Mouse (Mus musculus) kidney, embryonic 14.5 days (tissue): ENCODE results near the gene Nbl1. TPM values are rescaled to one million over a fixed set of nuclear protein-coding genes. Genes with fewer than 3 reads are reported as not detected.

Source experiments
- ATAC-seq: fragments of 200-750 bp; cut with Nextera tagmentation; 2 replicates; pipeline ENCODE4 v1.8.0; 2017; ENCODE audit warnings: moderate number of reproducible peaks, mild to moderate bottlenecking, moderate TSS enrichment, moderate library complexity; ENCODE audit not compliant: low FRiP score, low TSS enrichment
- H3K27ac ChIP-seq: fragments of 300-500 bp; sonication (generic); 2 replicates; pipeline ENCODE4 v1.5.1; 2014; ENCODE audit warnings: low read depth, mild to moderate bottlenecking, low read length, moderate library complexity, mixed read lengths
- H3K27me3 ChIP-seq: fragments of 300-500 bp; sonication (generic); 2 replicates; pipeline ENCODE4 v1.6.1; 2014; ENCODE audit warnings: mild to moderate bottlenecking, low read length; ENCODE audit not compliant: control insufficient read depth, insufficient read depth
- H3K36me3 ChIP-seq: fragments of 300-500 bp; sonication (generic); 2 replicates; pipeline ENCODE4 v1.6.1; 2014; ENCODE audit warnings: low read length, mixed read lengths; ENCODE audit not compliant: control insufficient read depth, insufficient read depth
- H3K4me1 ChIP-seq: fragments of 300-500 bp; sonication (generic); 2 replicates; pipeline ENCODE4 v1.6.1; 2014; ENCODE audit warnings: low read length, mixed read lengths; ENCODE audit not compliant: control insufficient read depth, insufficient read depth
- H3K4me2 ChIP-seq: fragments of 300-500 bp; sonication (generic); replicated peaks from 2 replicates; pipeline ENCODE4 v1.6.1; 2014; ENCODE audit warnings: low read depth, mild to moderate bottlenecking, low read length
- H3K4me3 ChIP-seq: fragments of 300-500 bp; sonication (generic); 2 replicates; pipeline ENCODE4 v1.5.1; 2014; ENCODE audit warnings: mild to moderate bottlenecking, low read length
- H3K9ac ChIP-seq: fragments of 300-500 bp; sonication (generic); 2 replicates; pipeline ENCODE4 v1.6.1; 2014; ENCODE audit warnings: low read depth, mild to moderate bottlenecking, low read length, moderate library complexity
- H3K9me3 ChIP-seq: fragments of 300-500 bp; sonication (generic); 2 replicates; pipeline ENCODE4 v1.6.1; 2016; ENCODE audit warnings: low read length; ENCODE audit not compliant: control insufficient read depth
- WGBS: fragments of 180-500 bp; shearing (Covaris S2); extraction: QIAGEN DNeasy Blood & Tissue Kit; methylation state at CpG from one replicate; pipeline ENCODE4 v1.1.7; 2014; 5-methylcytosine and 5-hydroxymethylcytosine counted together
- polyA plus RNA-seq: library from polyadenylated mRNA; unstranded; fragments of >200 nt; fragmentation: Nextera tagmentation; extraction: Ambion mirVana; gene quantifications from 2 replicates; pipeline ENCODE4 v1.2.1, GENCODE M21; 2014

Nbl1 gene
- polyA plus RNA-seq, 1 experiment from 2014 or later = 22.3 TPM

GRCm38 (mm10) chr4:139091066-139091465, 1.7 kb downstream of the Nbl1 start:
- ATAC-seq = no peak
- Histone ChIP-seq H3K4me2 (peak overlapping the region; percentile 97; the same call in 1 of the 2 replicates), H3K9me3 (no peaks in the 10 kb centered on the region; the same call in 1 of the 2 replicates), H3K4me3 (peak overlapping the region; percentile 69; the same call in 1 of the 2 replicates), H3K27ac (no peak overlapping the region), H3K27me3 (0 out of 2 replicates have a peak, but pooled peaks cover 3% of the 10 kb centered on the region), H3K4me1 (peaks cover 22% of the 10 kb centered on the region), H3K9ac (peak overlapping the region; percentile 77; the same call in 1 of the 2 replicates), H3K36me3 (no peaks in the 10 kb centered on the region)
- WGBS = 46% methylated on average over 7 of the region's 7 CpGs

GRCm38 (mm10) chr4:139090303-139090940, 2.4 kb downstream of the Nbl1 start:
- 0 out of 2 replicates have a peak, but pooled peaks cover 3% of the 10 kb centered on the region for H3K27me3 ChIP-seq
- H3K9me3 ChIP-seq = no peaks in the 10 kb centered on the region; the same call in 1 of the 2 replicates
- no peaks in the 10 kb centered on the region for H3K36me3 ChIP-seq
- 66% methylated on average over 15 of the region's 15 CpGs for WGBS
- H3K27ac ChIP-seq = no peak overlapping the region
- H3K9ac ChIP-seq = no peak overlapping the region
- ATAC-seq = no peak
- H3K4me2 ChIP-seq = no peak overlapping the region
- H3K4me3 ChIP-seq = no peak overlapping the region
- H3K4me1 ChIP-seq = peaks cover 17% of the 10 kb centered on the region

DNA sequence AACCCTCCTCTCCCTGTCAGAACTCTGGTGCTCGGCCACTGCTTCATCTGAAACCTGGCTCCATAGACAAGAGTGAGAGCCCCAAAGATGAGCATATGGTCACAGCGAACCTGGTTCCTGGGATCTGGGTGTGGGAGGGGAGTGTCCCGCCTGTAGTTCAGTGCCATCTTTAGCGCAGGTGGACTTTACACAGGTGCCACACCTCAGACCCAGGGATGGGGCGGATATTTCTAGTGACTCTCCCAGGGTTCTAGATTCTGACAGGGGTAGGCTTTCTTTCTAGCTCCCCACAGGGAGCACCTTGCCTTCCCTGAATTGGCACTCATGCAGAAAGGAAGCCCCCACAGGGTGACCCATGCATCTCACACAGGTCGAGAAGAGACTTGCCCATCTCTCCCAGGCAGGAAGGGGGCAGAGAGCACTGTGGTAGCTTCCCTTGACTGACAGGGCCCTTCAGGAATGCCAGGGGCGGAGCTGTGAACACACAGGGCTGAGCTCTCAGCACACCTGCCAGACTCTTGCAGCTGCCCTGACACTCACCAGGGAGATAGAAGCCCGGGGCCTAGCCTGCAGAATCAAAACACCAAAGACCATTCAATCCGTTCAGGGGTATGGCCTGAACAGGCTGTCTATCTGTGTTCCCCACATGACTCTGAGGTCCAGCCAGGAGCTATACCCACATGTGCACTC, 3.7 kb downstream of the Nbl1 start:
- Histone ChIP-seq H3K9me3 (no peaks in the 10 kb centered on the region), H3K27me3 (0 out of 2 replicates have a peak, but pooled peaks cover 3% of the 10 kb centered on the region), H3K4me2 (no peak overlapping the region), H3K27ac (no peak overlapping the region), H3K36me3 (no peaks in the 10 kb centered on the region), H3K9ac (no peak overlapping the region), H3K4me1 (peaks cover 16% of the 10 kb centered on the region), H3K4me3 (no peak overlapping the region)
- WGBS = 63% methylated on average over 9 of the region's 9 CpGs
- no peak for ATAC-seq

- H3K9ac ChIP-seq = no peak overlapping the region
- H3K4me1 ChIP-seq = peaks cover 27% of the 10 kb centered on the region
These were observed 5.8 kb downstream of the Nbl1 start for GRCm38 (mm10) chr4:139086984-139087383.

GRCm38 (mm10) chr4:139086037-139086436, 6.8 kb downstream of the Nbl1 start:
- WGBS = 20% methylated on average over 5 of the region's 5 CpGs
- H3K4me3 ChIP-seq = no peak overlapping the region
- peak; percentile 30; the same call in 1 of the 2 replicates for ATAC-seq
- 0 out of 2 replicates have a peak, but pooled peaks cover 3% of the 10 kb centered on the region for H3K27me3 ChIP-seq
- no peak overlapping the region for H3K27ac ChIP-seq
- H3K36me3 ChIP-seq = no peaks in the 10 kb centered on the region
- H3K9ac ChIP-seq = no peak overlapping the region
- no peak overlapping the region for H3K4me2 ChIP-seq
- H3K4me1 ChIP-seq = peaks cover 18% of the 10 kb centered on the region
- no peaks in the 10 kb centered on the region for H3K9me3 ChIP-seq

More at GRCm38 (mm10) chr4:139086984-139087383, 5.8 kb downstream of the Nbl1 start:
- no peak overlapping the region for H3K27ac ChIP-seq
- 0 out of 2 replicates have a peak, but pooled peaks cover 3% of the 10 kb centered on the region for H3K27me3 ChIP-seq
- H3K9me3 ChIP-seq = no peaks in the 10 kb centered on the region
- no peak overlapping the region for H3K4me2 ChIP-seq
- H3K36me3 ChIP-seq = no peaks in the 10 kb centered on the region
- ATAC-seq = no peak
- H3K4me3 ChIP-seq = no peak overlapping the region
- WGBS = 71% methylated on average over 4 of the region's 4 CpGs

DNA sequence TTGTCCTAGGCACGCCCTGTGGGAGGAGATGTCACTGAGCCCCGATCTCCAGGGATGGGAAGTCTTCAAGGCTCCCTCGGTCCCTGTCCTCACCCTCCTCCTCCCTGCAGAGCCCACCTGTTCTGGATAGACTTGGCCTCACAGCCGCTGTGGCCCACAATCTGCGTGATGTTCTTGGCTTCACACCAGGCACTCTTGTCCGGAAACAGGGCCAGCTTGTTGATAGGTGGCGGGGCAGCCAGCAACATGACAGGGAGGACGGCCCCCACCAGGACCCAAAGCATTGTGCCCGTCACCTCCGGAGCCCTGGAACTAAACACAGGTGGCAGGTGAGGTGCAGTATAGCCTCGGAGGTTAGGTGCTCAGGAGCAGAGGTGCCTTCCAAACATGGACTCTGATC, 7.5 kb downstream of the Nbl1 start:
- ATAC-seq = no peak
- Histone ChIP-seq H3K27me3 (no peaks in the 10 kb centered on the region), H3K4me1 (peaks cover 15% of the 10 kb centered on the region), H3K9ac (no peak overlapping the region), H3K4me2 (no peak overlapping the region), H3K4me3 (no peak overlapping the region), H3K27ac (no peak overlapping the region), H3K36me3 (no peaks in the 10 kb centered on the region), H3K9me3 (no peaks in the 10 kb centered on the region)
- WGBS = 74% methylated on average over 11 of the region's 11 CpGs

GRCm38 (mm10) chr4:139082790-139083564, 9.8 kb downstream of the Nbl1 start:
- Histone ChIP-seq H3K27me3 (no peaks in the 10 kb centered on the region), H3K36me3 (no peaks in the 10 kb centered on the region), H3K9ac (no peak overlapping the region), H3K9me3 (no peaks in the 10 kb centered on the region), H3K4me1 (peaks cover 15% of the 10 kb centered on the region), H3K4me2 (peak overlapping the region; percentile 17; the same call in 1 of the 2 replicates), H3K27ac (no peak overlapping the region), H3K4me3 (no peak overlapping the region)
- 29% methylated on average over 12 of the region's 12 CpGs for WGBS
- peak; percentile 24 for ATAC-seq

DNA sequence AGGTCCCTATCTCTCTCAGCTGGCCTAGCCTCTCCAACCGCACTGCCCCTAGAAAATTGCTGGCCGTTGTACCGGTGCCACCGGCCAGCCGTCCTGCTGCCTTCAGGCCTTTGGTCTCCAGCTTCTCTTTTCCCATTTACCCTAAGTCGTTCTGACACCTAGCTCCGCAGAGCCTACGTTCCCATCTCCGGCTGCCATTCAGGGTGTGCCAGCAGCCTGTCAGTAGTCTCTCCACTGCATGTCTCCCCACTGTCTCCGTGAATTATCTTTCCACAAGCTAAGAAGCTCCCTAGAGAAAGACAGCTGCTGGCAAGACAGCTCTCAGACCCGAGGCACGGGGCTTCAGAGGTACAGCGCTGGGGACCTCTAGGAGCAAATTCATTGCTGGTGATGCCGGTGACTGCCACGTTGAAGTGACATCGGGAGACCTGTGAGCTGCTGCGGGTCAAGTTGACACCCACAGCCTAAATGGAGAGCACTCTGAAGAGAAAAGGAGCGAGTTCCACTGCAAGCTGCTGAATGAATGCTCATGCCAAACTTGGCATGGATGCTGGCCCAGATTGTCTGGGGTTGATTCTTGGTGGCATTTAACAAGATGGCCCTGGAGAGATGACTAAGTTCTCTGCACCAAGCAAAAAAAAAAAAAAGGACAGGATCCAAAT, 11.4 kb downstream of the Nbl1 start:
- ATAC-seq = no peak
- no peak overlapping the region for H3K9ac ChIP-seq
- H3K4me2 ChIP-seq = no peak overlapping the region
- peaks cover 15% of the 10 kb centered on the region for H3K4me1 ChIP-seq
- no peaks in the 10 kb centered on the region for H3K36me3 ChIP-seq
- H3K4me3 ChIP-seq = no peak overlapping the region
- WGBS = 75% methylated on average over 18 of the region's 18 CpGs
- H3K27ac ChIP-seq = no peak overlapping the region
- H3K9me3 ChIP-seq = no peaks in the 10 kb centered on the region
- H3K27me3 ChIP-seq = peaks cover 6% of the 10 kb centered on the region
